24 mouse cellular contexts compared by ENCODE assay signal in the genomic region with DNA sequence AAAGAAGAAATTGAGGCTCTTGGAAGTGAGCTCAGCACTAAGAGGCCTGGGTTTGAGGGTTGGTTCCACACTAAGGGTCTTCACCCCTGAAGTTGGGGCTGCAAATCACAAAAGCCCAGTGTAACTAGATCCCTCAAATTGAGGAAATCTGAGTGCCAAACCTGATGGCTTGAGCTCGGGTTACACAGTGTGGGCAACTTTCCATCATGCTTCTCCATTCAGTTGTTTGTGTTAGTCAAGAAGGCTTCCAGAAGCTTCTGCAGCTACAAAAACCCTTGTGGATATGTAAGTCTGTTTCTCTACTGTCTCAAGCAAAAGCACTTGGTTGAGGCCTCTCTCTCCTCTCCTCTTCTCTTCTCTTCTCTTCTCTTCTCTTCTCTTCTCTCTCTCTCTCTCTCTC.
"Had no signal": no experiment of that assay in that cellular context is flagged by ENCODE, and none has a peak within 500 bp of the region (broad histone marks: within the 10 kb centered on the region; RNA-seq: fewer than 3 reads in every experiment).

No protein-coding gene starts in this region.

- DNase-seq: gastrocnemius, postnatal 14 days; gastrocnemius, postnatal 36 days; heart, adult 2 months; heart, postnatal 14 days; heart, postnatal 36 days; kidney, adult 11 months; kidney, adult 9 months; kidney, postnatal 10 days; kidney, postnatal 25 days; kidney, postnatal 4 days had no signal

- H3K36me3 ChIP-seq: heart, embryonic 13.5 days; heart, embryonic 15.5 days; hindbrain, embryonic 13.5 days; hindbrain, embryonic 15.5 days; kidney, embryonic 15.5 days; limb, embryonic 12.5 days; limb, embryonic 15.5 days; liver, embryonic 12.5 days had no signal

- H3K4me3 ChIP-seq: heart, adult 2 months; heart, embryonic 13.5 days; heart, embryonic 15.5 days; hindbrain, embryonic 13.5 days; hindbrain, embryonic 15.5 days; kidney, embryonic 15.5 days; layer of hippocampus, adult 2 months; left cerebral cortex, adult 2 months; limb, embryonic 12.5 days; limb, embryonic 15.5 days; liver, embryonic 12.5 days had no signal

- H3K4me2 ChIP-seq: heart, embryonic 11.5 days; heart, embryonic 13.5 days; heart, embryonic 15.5 days; hindbrain, embryonic 13.5 days; hindbrain, embryonic 15.5 days; kidney, embryonic 15.5 days; limb, embryonic 12.5 days; limb, embryonic 15.5 days; liver, embryonic 12.5 days had no signal

- H3K4me1 ChIP-seq: hindbrain, embryonic 15.5 days had no signal

- H3K27ac ChIP-seq: heart, adult 2 months; heart, embryonic 13.5 days; heart, embryonic 15.5 days; hindbrain, embryonic 13.5 days; hindbrain, embryonic 15.5 days; hindbrain, postnatal 0 days; kidney, embryonic 15.5 days; layer of hippocampus, adult 2 months; left cerebral cortex, adult 2 months; limb, embryonic 12.5 days; limb, embryonic 15.5 days; liver, embryonic 12.5 days; liver, embryonic 14.5 days had no signal

- H3K9me3 ChIP-seq: heart, embryonic 13.5 days; heart, embryonic 15.5 days; hindbrain, embryonic 13.5 days; hindbrain, embryonic 15.5 days; kidney, embryonic 15.5 days; limb, embryonic 12.5 days; limb, embryonic 15.5 days; liver, embryonic 12.5 days had no signal

- ATAC-seq: hindbrain, postnatal 0 days; intestine, embryonic 16.5 days; liver, embryonic 12.5 days had no signal

- H3K9ac ChIP-seq: heart, embryonic 13.5 days; heart, embryonic 15.5 days; hindbrain, embryonic 13.5 days; hindbrain, embryonic 15.5 days; kidney, embryonic 15.5 days; limb, embryonic 12.5 days; limb, embryonic 15.5 days; liver, embryonic 12.5 days; liver, embryonic 14.5 days had no signal

- H3K27me3 ChIP-seq: heart, embryonic 13.5 days; heart, embryonic 15.5 days; hindbrain, embryonic 13.5 days; hindbrain, embryonic 15.5 days; kidney, embryonic 15.5 days; limb, embryonic 12.5 days; limb, embryonic 15.5 days; liver, embryonic 12.5 days had no signal
